Mouse (Mus musculus) midbrain, embryonic 13.5 days (tissue): ENCODE measurements around the gene Uchl3. TPM values are rescaled to one million over a fixed set of nuclear protein-coding genes. Genes with fewer than 3 reads are reported as not detected.

Source experiments
- ATAC-seq: fragments of 200-750 bp; cut with Nextera tagmentation; 2 replicates; pipeline ENCODE4 v1.8.0; 2017; ENCODE audit warnings: mild to moderate bottlenecking, moderate TSS enrichment, moderate library complexity
- H3K27ac ChIP-seq: fragments of 300-500 bp; sonication (generic); 2 replicates; pipeline ENCODE4 v1.5.1; 2015; ENCODE audit warnings: inconsistent platforms, mild to moderate bottlenecking, moderate library complexity
- H3K27me3 ChIP-seq: fragments of 300-500 bp; sonication (generic); 2 replicates; pipeline ENCODE4 v1.6.1; 2015; ENCODE audit warnings: mild to moderate bottlenecking, inconsistent platforms
- H3K36me3 ChIP-seq: fragments of 300-500 bp; sonication (generic); 2 replicates; pipeline ENCODE4 v1.6.1; 2015; ENCODE audit warnings: mild to moderate bottlenecking, inconsistent platforms
- H3K4me1 ChIP-seq: fragments of 300-500 bp; sonication (generic); replicated peaks from 2 replicates; pipeline ENCODE4 v1.6.1; 2015; ENCODE audit warnings: inconsistent platforms
- H3K4me2 ChIP-seq: fragments of 300-500 bp; sonication (generic); replicated peaks from 2 replicates; pipeline ENCODE4 v1.6.1; 2015; ENCODE audit warnings: moderate library complexity, mild to moderate bottlenecking, inconsistent platforms
- H3K4me3 ChIP-seq: fragments of 300-500 bp; sonication (generic); replicated peaks from 2 replicates; pipeline ENCODE4 v1.5.1; 2015; ENCODE audit warnings: mild to moderate bottlenecking, inconsistent platforms
- H3K9ac ChIP-seq: fragments of 300-500 bp; sonication (generic); replicated peaks from 2 replicates; pipeline ENCODE4 v1.6.1; 2015; ENCODE audit warnings: mild to moderate bottlenecking, inconsistent platforms
- H3K9me3 ChIP-seq: fragments of 300-500 bp; sonication (generic); 2 replicates; pipeline ENCODE4 v1.6.1; 2016; ENCODE audit warnings: mild to moderate bottlenecking, inconsistent platforms
- WGBS: fragments of 180-500 bp; shearing (Covaris S2); methylation state at CpG from one replicate; pipeline ENCODE4 v1.1.7; 2015; 5-methylcytosine and 5-hydroxymethylcytosine counted together
- polyA plus RNA-seq: library from polyadenylated mRNA; unstranded; fragments of >200 nt; fragmentation: Nextera tagmentation; extraction: Ambion mirVana; gene quantifications from 2 replicates; pipeline ENCODE4 v1.2.1, GENCODE M21; 2015

Gene Uchl3
- polyA plus RNA-seq, 1 experiment from 2014 or later, result 234 TPM

- no peak overlapping the region for H3K27ac ChIP-seq
- no peak overlapping the region for H3K9ac ChIP-seq
- H3K4me2 ChIP-seq, result no peak overlapping the region
- H3K9me3 ChIP-seq, result no peaks in the 10 kb centered on the region
- no peaks in the 10 kb centered on the region for H3K4me1 ChIP-seq
- H3K27me3 ChIP-seq, result no peaks in the 10 kb centered on the region
- peaks cover 30% of the 10 kb centered on the region for H3K36me3 ChIP-seq
- no peak overlapping the region for H3K4me3 ChIP-seq
- no peak for ATAC-seq
- 86% methylated on average over 6 of the region's 6 CpGs for WGBS
Observed at GRCm38 (mm10) chr14:101687696-101688095, 33.9 kb downstream of the Uchl3 start.

DNA sequence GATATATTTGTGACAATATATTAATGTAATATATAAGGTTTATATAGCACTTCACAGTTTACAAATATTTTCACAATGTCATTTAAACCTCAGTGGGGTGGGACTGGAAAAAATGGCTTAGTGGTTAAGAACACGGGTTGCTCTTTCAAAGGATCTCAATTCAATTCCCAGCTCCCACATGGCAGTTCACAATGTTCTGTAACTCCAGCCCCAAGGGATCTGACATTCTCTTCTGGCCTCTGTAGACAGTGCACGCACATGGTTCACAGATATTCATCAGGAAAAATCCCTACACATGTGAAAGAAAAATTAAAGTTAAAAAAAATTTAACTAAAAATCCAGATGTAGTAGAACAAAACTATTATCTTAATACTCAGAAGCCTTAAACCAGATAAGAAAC, 34.6 kb downstream of the Uchl3 start:
- ATAC-seq, result no peak
- no peak overlapping the region for H3K9ac ChIP-seq
- H3K27me3 ChIP-seq, result no peaks in the 10 kb centered on the region
- no peak overlapping the region for H3K4me3 ChIP-seq
- WGBS, result 75% methylated on average over 2 of the region's 2 CpGs
- H3K27ac ChIP-seq, result no peak overlapping the region
- no peak overlapping the region for H3K4me2 ChIP-seq
- no peaks in the 10 kb centered on the region for H3K9me3 ChIP-seq
- H3K36me3 ChIP-seq, result peaks cover 32% of the 10 kb centered on the region
- no peaks in the 10 kb centered on the region for H3K4me1 ChIP-seq

GRCm38 (mm10) chr14:101704479-101704878, 50.7 kb downstream of the Uchl3 start:
- Histone ChIP-seq H3K4me1 (no peaks in the 10 kb centered on the region), H3K36me3 (no peaks in the 10 kb centered on the region), H3K27me3 (no peaks in the 10 kb centered on the region), H3K4me3 (no peak overlapping the region), H3K4me2 (no peak overlapping the region), H3K9ac (no peak overlapping the region), H3K27ac (no peak overlapping the region), H3K9me3 (no peaks in the 10 kb centered on the region)
- no peak for ATAC-seq
- WGBS, result 80% methylated on average over 4 of the region's 4 CpGs

GRCm38 (mm10) chr14:101707088-101707487, 53.3 kb downstream of the Uchl3 start:
- 93% methylated on average over 5 of the region's 5 CpGs for WGBS
- H3K36me3 ChIP-seq, result no peaks in the 10 kb centered on the region
- no peaks in the 10 kb centered on the region for H3K4me1 ChIP-seq
- H3K27ac ChIP-seq, result no peak overlapping the region
- no peak overlapping the region for H3K9ac ChIP-seq
- no peak overlapping the region for H3K4me2 ChIP-seq
- no peaks in the 10 kb centered on the region for H3K9me3 ChIP-seq
- no peak overlapping the region for H3K4me3 ChIP-seq
- ATAC-seq, result no peak
- no peaks in the 10 kb centered on the region for H3K27me3 ChIP-seq

DNA sequence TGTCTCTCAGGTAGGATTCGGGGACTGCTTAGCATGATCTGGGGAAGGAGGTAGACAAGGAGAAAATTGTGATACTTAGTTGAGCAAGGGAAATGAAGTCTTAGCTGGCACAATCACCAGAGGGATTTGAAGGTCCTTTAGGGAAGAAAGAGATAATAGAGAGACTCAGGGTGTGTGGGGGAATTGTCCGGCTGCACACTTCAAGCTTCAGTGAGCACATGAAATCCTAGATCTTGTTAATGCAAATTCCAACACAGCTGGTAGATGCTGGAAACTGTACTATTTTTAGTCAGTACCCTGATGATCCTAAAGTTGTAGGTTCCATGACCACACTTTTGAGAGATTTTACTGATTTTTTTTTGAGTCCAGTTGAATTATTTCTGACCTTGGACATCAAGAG, 60.6 kb downstream of the Uchl3 start:
- Histone ChIP-seq H3K27ac (no peak overlapping the region), H3K4me2 (no peak overlapping the region), H3K9ac (no peak overlapping the region), H3K9me3 (no peaks in the 10 kb centered on the region), H3K4me1 (no peaks in the 10 kb centered on the region), H3K4me3 (no peak overlapping the region), H3K27me3 (no peaks in the 10 kb centered on the region), H3K36me3 (no peaks in the 10 kb centered on the region)
- ATAC-seq, result no peak
- WGBS, result 45% methylated on average over 2 of the region's 2 CpGs

- H3K9me3 ChIP-seq, result no peaks in the 10 kb centered on the region
- ATAC-seq, result peak; percentile 85
- H3K4me2 ChIP-seq, result peak within 1 kb of the TSS; percentile 99
- peak within 1 kb of the TSS; percentile 65 for H3K4me3 ChIP-seq
- no peak within 1 kb of the TSS for H3K27ac ChIP-seq
- peak within 1 kb of the TSS; percentile 71 for H3K9ac ChIP-seq
- no peaks in the 10 kb centered on the region for H3K36me3 ChIP-seq
- WGBS, result under 1% methylated on average over 51 of the region's 51 CpGs
- peaks cover 13% of the 10 kb centered on the region for H3K4me1 ChIP-seq
- peaks cover 50% of the 10 kb centered on the region for H3K27me3 ChIP-seq
Observed at GRCm38 (mm10) chr14:101729237-101729971, 75.6 kb downstream of the Uchl3 start, which contains the start of the genes Gm9922 and Lmo7. TSS of gene Gm9922 (minus strand) at chr14:101729814. TSS of gene Lmo7 (plus strand) at chr14:101729957.

DNA sequence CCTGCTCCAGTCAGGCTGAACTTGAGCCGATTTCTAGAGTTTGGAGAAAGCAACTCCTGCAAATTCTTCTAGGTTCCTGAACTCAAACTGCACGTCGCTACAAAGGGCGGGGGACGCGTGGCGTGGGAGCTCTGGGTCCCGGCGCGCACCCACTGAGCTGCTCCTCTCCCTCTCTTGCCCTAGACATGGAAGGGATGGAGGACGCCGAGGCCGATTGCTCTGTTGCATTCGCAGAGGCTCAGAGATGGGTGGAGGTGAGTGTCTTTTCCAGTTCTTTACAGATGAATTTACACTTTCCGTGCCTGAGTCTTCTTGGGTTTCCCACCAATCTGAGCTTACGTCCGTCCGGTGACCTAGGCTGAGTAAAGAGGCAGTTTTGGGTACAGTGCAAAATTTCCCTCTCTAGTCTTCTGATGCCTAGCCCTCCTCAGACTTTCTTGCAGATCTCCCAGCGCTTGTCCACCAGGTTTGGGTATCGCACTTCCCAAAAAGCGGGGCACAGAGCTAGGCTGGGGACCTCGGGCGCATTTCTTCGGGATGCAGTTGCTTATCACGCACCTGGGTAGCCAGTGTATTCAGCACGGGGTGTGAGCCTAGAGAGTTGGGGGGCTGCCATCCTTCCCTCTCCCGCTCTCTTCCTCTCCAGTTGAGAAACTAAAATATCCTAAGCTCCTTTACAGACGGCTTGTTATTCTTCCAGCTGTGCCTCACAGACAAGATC, 76.4 kb downstream of the Uchl3 start:
- WGBS, result 1% methylated on average over 28 of the region's 28 CpGs
- Histone ChIP-seq H3K9me3 (no peaks in the 10 kb centered on the region), H3K9ac (peak overlapping the region; percentile 71), H3K4me2 (peak overlapping the region; percentile 99), H3K36me3 (no peaks in the 10 kb centered on the region), H3K4me1 (peaks cover 13% of the 10 kb centered on the region), H3K4me3 (peak overlapping the region; percentile 65), H3K27ac (no peak overlapping the region), H3K27me3 (peaks cover 50% of the 10 kb centered on the region)
- peak; percentile 65 for ATAC-seq

GRCm38 (mm10) chr14:101733542-101734303, 80.0 kb downstream of the Uchl3 start:
- no peak overlapping the region for H3K4me3 ChIP-seq
- H3K27me3 ChIP-seq, result peaks cover 36% of the 10 kb centered on the region
- no peaks in the 10 kb centered on the region for H3K9me3 ChIP-seq
- no peaks in the 10 kb centered on the region for H3K36me3 ChIP-seq
- WGBS, result 28% methylated on average over 10 of the region's 10 CpGs
- no peak overlapping the region for H3K27ac ChIP-seq
- no peak overlapping the region for H3K9ac ChIP-seq
- peaks cover 13% of the 10 kb centered on the region for H3K4me1 ChIP-seq
- no peak for ATAC-seq
- no peak overlapping the region for H3K4me2 ChIP-seq

- Histone ChIP-seq H3K9me3 (no peaks in the 10 kb centered on the region), H3K9ac (no peak overlapping the region), H3K4me2 (no peak overlapping the region), H3K36me3 (no peaks in the 10 kb centered on the region), H3K4me3 (no peak overlapping the region), H3K4me1 (no peaks in the 10 kb centered on the region), H3K27ac (no peak overlapping the region), H3K27me3 (no peaks in the 10 kb centered on the region)
- WGBS, result 90% methylated on average over 4 of the region's 4 CpGs
- ATAC-seq, result no peak
Observed at GRCm38 (mm10) chr14:101737501-101737900, 83.7 kb downstream of the Uchl3 start.

Other genes with a start within 250 kb of the Uchl3 start
- 6.5 and 7.0 TPM in 2 replicates for gene Tbc1d4, start 44.8 kb upstream of the Uchl3 start, polyA plus RNA-seq
- 102 and 107 TPM in 2 replicates for gene Commd6, start 13.3 kb upstream of the Uchl3 start, polyA plus RNA-seq
- not detected in 2 replicates for gene Gm9922, start 75.8 kb downstream of the Uchl3 start, polyA plus RNA-seq
- gene Lmo7, start 76.0 kb downstream of the Uchl3 start, polyA plus RNA-seq, result 0.98 and 1.1 TPM in 2 replicates